Mouse (Mus musculus): ENCODE measurements at regions not wholly inside any gene's neighbourhood (a gene's known extent, or its start where the extent isn't known, plus 50 kb on each side); places are given as distances from the start of the nearest gene placed in this dataset.

GRCm38 (mm10) chr7:90059629-90060301 is 70.2 kb upstream of the Picalm start (continued):
- TF ChIP-seq UBTF (IDR thresholded peaks at IDR 0.05; ENCODE audit: low read depth, low read length) = no peak
- TF ChIP-seq TCF12 (IDR thresholded peaks at IDR 0.05; ENCODE audit: low read depth, low read length) = peak; percentile 98
- peak; percentile 90 for TF ChIP-seq IRF4 (IDR thresholded peaks at IDR 0.05; ENCODE audit: low read depth, low read length)
- peak; percentile 21; the same call in 1 of the 2 replicates for TF ChIP-seq POLR2A (IDR thresholded peaks at IDR 0.05; ENCODE audit: low read depth, low read length)
- TF ChIP-seq RAD21 (IDR thresholded peaks at IDR 0.05; ENCODE audit: low read depth, low read length) = no peak; the same call in none of the 2 replicates
- TF ChIP-seq GABPA (IDR thresholded peaks at IDR 0.05; ENCODE audit: insufficient replicate concordance, low read depth, low read length) = no peak
- TF ChIP-seq NRF1 (IDR thresholded peaks at IDR 0.05; ENCODE audit: low read depth, low read length) = peak; percentile 32; the same call in 1 of the 2 replicates

- Histone ChIP-seq H3K4me3 (replicated peaks in 1 of 3; ENCODE audit: low read depth in 2 of 3, low read length in 2 of 3, poor library complexity in 1 of 3) (peak overlapping the region in 2 of 3 experiments; percentile 35 to 41), H3K4me2 (ENCODE audit: insufficient read depth, low read depth, poor library complexity, severe bottlenecking) (peak overlapping the region; percentile 13), H3K27me3 (replicated peaks) (no peaks in the 10 kb centered on the region), H3K4me1 (ENCODE audit: control insufficient read depth in 1 of 2, insufficient read depth in 2 of 2) (peaks cover 18 to 40% of the 10 kb centered on the region in 2 experiments), H3K9ac (ENCODE audit: insufficient read depth, low read depth) (0 out of 2 replicates have a peak overlapping the region, but pooled peaks have one; percentile 18), H3K36me3 (replicated peaks in 1 of 2; ENCODE audit: control insufficient read depth in 1 of 2, insufficient read depth in 1 of 2, low read length in 1 of 2) (no peaks in the 10 kb centered on the region), H3K27ac (ENCODE audit: insufficient read depth, low read depth) (peak overlapping the region; percentile 31; the same call in 1 of the 2 replicates), H3K9me3 (replicated peaks; ENCODE audit: low read length) (no peaks in the 10 kb centered on the region), H3K79me2 (replicated peaks; ENCODE audit: control insufficient read depth, extremely low read depth, insufficient read depth, poor library complexity, severe bottlenecking) (no peaks in the 10 kb centered on the region)
- TF ChIP-seq TBP (conservative IDR thresholded peaks at IDR 0.05; ENCODE audit: low read depth, low read length) = 0 out of 2 replicates have a peak, but pooled peaks have one; percentile 34
- no peak for TF ChIP-seq SMC3 (IDR thresholded peaks at IDR 0.05; ENCODE audit: low read depth, low read length)
- in situ Hi-C loops (cut with MboI; ENCODE audit: low pct_ligation_motif_present, low pct_unique_long_range_greater_than_20kb, low sequenced_read_pairs) (no loop called here), dilution Hi-C loops (cut with MboI; ENCODE audit: extremely low pct_ligation_motif_present, extremely low pct_unique_long_range_greater_than_20kb, low sequenced_read_pairs) (no loop called here)
- peak; percentile 35 for DNase-seq (ENCODE audit: extremely low read depth)
Measured at GRCm38 (mm10) chr7:90060343-90061175, 69.5 kb upstream of the Picalm start.

- H3K27ac ChIP-seq (ENCODE audit: insufficient read depth, low read depth) = no peak overlapping the region
- no peak for DNase-seq (ENCODE audit: extremely low read depth)
- H3K4me2 ChIP-seq (ENCODE audit: insufficient read depth, low read depth, poor library complexity, severe bottlenecking) = no peak overlapping the region
- dilution Hi-C loops (cut with MboI; ENCODE audit: extremely low pct_ligation_motif_present, extremely low pct_unique_long_range_greater_than_20kb, low sequenced_read_pairs) = no loop called here
- in situ Hi-C loops (cut with MboI; ENCODE audit: low pct_ligation_motif_present, low pct_unique_long_range_greater_than_20kb, low sequenced_read_pairs) = no loop called here
- H3K4me3 ChIP-seq (replicated peaks in 1 of 3; ENCODE audit: low read depth in 2 of 3, low read length in 2 of 3, poor library complexity in 1 of 3) = no peak overlapping the region
- H3K9me3 ChIP-seq (replicated peaks; ENCODE audit: low read length) = no peaks in the 10 kb centered on the region
- H3K9ac ChIP-seq (ENCODE audit: insufficient read depth, low read depth) = no peak overlapping the region
- no peaks in the 10 kb centered on the region for H3K79me2 ChIP-seq (replicated peaks; ENCODE audit: control insufficient read depth, extremely low read depth, insufficient read depth, poor library complexity, severe bottlenecking)
- TF ChIP-seq UBTF (IDR thresholded peaks at IDR 0.05; ENCODE audit: low read depth, low read length) (no peak), CHD2 (IDR thresholded peaks at IDR 0.05; ENCODE audit: low read length) (no peak), MEF2A (IDR thresholded peaks at IDR 0.05; ENCODE audit: borderline replicate concordance, low read depth, low read length) (no peak), USF2 (conservative IDR thresholded peaks at IDR 0.05; ENCODE audit: low read depth, low read length) (no peak), ZMIZ1 (IDR thresholded peaks at IDR 0.05; ENCODE audit: low read depth, low read length) (no peak), MXI1 (IDR thresholded peaks at IDR 0.05; ENCODE audit: low read depth, low read length) (no peak), ETS1 (conservative IDR thresholded peaks at IDR 0.05; ENCODE audit: low read depth, low read length) (no peak), MYC (IDR thresholded peaks at IDR 0.05; ENCODE audit: low read depth, low read length) (no peak), GABPA (IDR thresholded peaks at IDR 0.05; ENCODE audit: insufficient replicate concordance, low read depth, low read length) (no peak), E2F4 (IDR thresholded peaks at IDR 0.05; ENCODE audit: insufficient replicate concordance, low read depth, low read length) (no peak), USF1 (IDR thresholded peaks at IDR 0.05; ENCODE audit: low read depth, low read length) (no peak), CHD1 (IDR thresholded peaks at IDR 0.05; ENCODE audit: low read depth, low read length) (no peak), RAD21 (IDR thresholded peaks at IDR 0.05; ENCODE audit: low read depth, low read length) (no peak)
- peaks cover 18 to 36% of the 10 kb centered on the region in 2 experiments for H3K4me1 ChIP-seq (ENCODE audit: control insufficient read depth in 1 of 2, insufficient read depth in 2 of 2)
- H3K36me3 ChIP-seq (replicated peaks in 1 of 2; ENCODE audit: control insufficient read depth in 1 of 2, insufficient read depth in 1 of 2, low read length in 1 of 2) = no peaks in the 10 kb centered on the region
- no peaks in the 10 kb centered on the region for H3K27me3 ChIP-seq (replicated peaks)
Measured at GRCm38 (mm10) chr7:90061701-90062100, 68.3 kb upstream of the Picalm start.

Measured in CH12.LX (cell line).